ENCODE assay signal across 27 mouse cellular contexts in the genomic region with DNA sequence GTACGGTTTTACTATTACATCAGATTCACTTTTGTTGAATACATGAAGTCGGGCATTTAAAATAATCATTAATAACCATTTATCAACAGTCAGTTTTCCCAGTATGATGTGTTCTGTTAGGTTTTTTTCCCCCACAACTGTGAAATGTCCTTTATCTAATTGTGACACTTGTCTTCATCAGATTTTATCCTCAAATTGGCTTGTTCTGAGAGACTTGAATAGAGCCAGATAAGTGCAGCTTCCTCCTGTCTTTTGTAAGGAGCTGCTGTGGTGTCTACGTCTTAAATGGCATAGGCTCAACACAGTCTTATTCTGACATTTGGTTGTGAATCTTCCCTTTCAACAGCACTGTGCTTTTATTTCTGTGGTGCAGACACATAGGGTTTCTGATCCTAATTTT.
"Had no signal": no experiment of that assay in that cellular context is flagged by ENCODE, and none has a peak within 500 bp of the region (broad histone marks: within the 10 kb centered on the region; RNA-seq: fewer than 3 reads in every experiment).

No protein-coding gene starts in this region.

- ATAC-seq: forebrain, embryonic 13.5 days; forebrain, embryonic 14.5 days; forebrain, embryonic 15.5 days; forebrain, embryonic 16.5 days; forebrain, postnatal 0 days had no signal

- H3K4me1 ChIP-seq: embryonic facial prominence, embryonic 10.5 days; embryonic facial prominence, embryonic 12.5 days; embryonic facial prominence, embryonic 13.5 days; embryonic facial prominence, embryonic 15.5 days; forebrain, embryonic 12.5 days; forebrain, embryonic 13.5 days; forebrain, embryonic 15.5 days; heart, embryonic 10.5 days had no signal

- H3K4me3 ChIP-seq: embryonic facial prominence, embryonic 10.5 days; embryonic facial prominence, embryonic 12.5 days; embryonic facial prominence, embryonic 13.5 days; embryonic facial prominence, embryonic 15.5 days; erythroblast, embryonic 14.5 days; forebrain, embryonic 10.5 days; forebrain, embryonic 12.5 days; forebrain, embryonic 13.5 days; forebrain, embryonic 15.5 days; gastrocnemius, adult 2 months; heart, adult 2 months; heart, embryonic 10.5 days had no signal

- DNase-seq: cerebellum, adult 9-11 months; cerebellum, postnatal 10 days; cerebellum, postnatal 14 days; cerebellum, postnatal 25 days; cerebellum, postnatal 36 days; embryo, embryonic 11 days; forebrain, postnatal 0 days; gastrocnemius, adult 2 months; gastrocnemius, postnatal 10 days; gastrocnemius, postnatal 14 days; gastrocnemius, postnatal 25 days; gastrocnemius, postnatal 36 days; heart, adult 11 months; heart, adult 18-20 months; heart, adult 2 months had no signal

- H3K36me3 ChIP-seq: embryonic facial prominence, embryonic 10.5 days; embryonic facial prominence, embryonic 12.5 days; embryonic facial prominence, embryonic 13.5 days; embryonic facial prominence, embryonic 15.5 days; forebrain, embryonic 10.5 days; forebrain, embryonic 12.5 days; forebrain, embryonic 15.5 days; heart, embryonic 10.5 days had no signal

- H3K27me3 ChIP-seq: embryonic facial prominence, embryonic 12.5 days; embryonic facial prominence, embryonic 13.5 days; embryonic facial prominence, embryonic 15.5 days; forebrain, embryonic 12.5 days; forebrain, embryonic 13.5 days; forebrain, embryonic 15.5 days had no signal

- H3K27ac ChIP-seq: embryonic facial prominence, embryonic 10.5 days; embryonic facial prominence, embryonic 12.5 days; embryonic facial prominence, embryonic 13.5 days; embryonic facial prominence, embryonic 15.5 days; forebrain, embryonic 10.5 days; forebrain, embryonic 12.5 days; forebrain, embryonic 13.5 days; forebrain, embryonic 15.5 days; gastrocnemius, adult 2 months; heart, adult 2 months; heart, embryonic 10.5 days had no signal

- H3K9me3 ChIP-seq: embryonic facial prominence, embryonic 10.5 days; embryonic facial prominence, embryonic 12.5 days; embryonic facial prominence, embryonic 13.5 days; embryonic facial prominence, embryonic 15.5 days; forebrain, embryonic 10.5 days; forebrain, embryonic 12.5 days; forebrain, embryonic 13.5 days; forebrain, embryonic 15.5 days; heart, embryonic 10.5 days had no signal

- H3K9ac ChIP-seq: embryonic facial prominence, embryonic 12.5 days; embryonic facial prominence, embryonic 13.5 days; embryonic facial prominence, embryonic 15.5 days; forebrain, embryonic 12.5 days; forebrain, embryonic 13.5 days; forebrain, embryonic 15.5 days; forebrain, postnatal 0 days had no signal
